Mouse (Mus musculus) liver, embryonic 11.5 days (tissue): Measurements from ENCODE around the gene Cox6b1. TPM values are rescaled to one million over a fixed set of nuclear protein-coding genes. Genes with fewer than 3 reads are reported as not detected.

Experiments
- microRNA-seq: library from miRNA; unstranded; fragments of <30 nt; microRNA quantifications from one replicate; pipeline ENCODE4, GENCODE M21; 2017; ENCODE audit warnings: borderline number of aligned reads
- polyA plus RNA-seq: library from polyadenylated mRNA; unstranded; fragments of >200 nt; fragmentation: Nextera tagmentation; extraction: Ambion mirVana; gene quantifications from 2 replicates; pipeline ENCODE4 v1.2.1, GENCODE M21; 2014

Gene Cox6b1
- polyA plus RNA-seq, 1 experiment from 2014 or later: 909 TPM

Small RNA genes lying within 50 kb of the gene (microRNA-seq; reads per million reads assigned to microRNA genes)
- not detected for gene Mir3569

Other genes with a start within 250 kb of the Cox6b1 start
- gene Tyrobp, start 212.4 kb downstream of the Cox6b1 start, polyA plus RNA-seq: 60.6 and 61.9 TPM in 2 replicates
- 2.2 and 2.9 TPM in 2 replicates for gene Hcst, start 206.3 kb downstream of the Cox6b1 start, polyA plus RNA-seq
- gene Nfkbid, start 204.4 kb downstream of the Cox6b1 start, polyA plus RNA-seq: 1.8 and 3.6 TPM in 2 replicates
- gene Aplp1, start 180.6 kb downstream of the Cox6b1 start, polyA plus RNA-seq: 18.4 and 19.1 TPM in 2 replicates
- gene Kirrel2, start 168.5 kb downstream of the Cox6b1 start, polyA plus RNA-seq: 0.22 and 0.95 TPM in 2 replicates
- 0.26 and 0.27 TPM in 2 replicates for gene Nphs1, start 167.8 kb downstream of the Cox6b1 start, polyA plus RNA-seq
- 19.0 and 19.5 TPM in 2 replicates for gene Prodh2, start 132.5 kb downstream of the Cox6b1 start, polyA plus RNA-seq
- gene Arhgap33, start 91.1 kb downstream of the Cox6b1 start, polyA plus RNA-seq: 7.1 and 7.5 TPM in 2 replicates
- gene Hspb6, start 74.0 kb downstream of the Cox6b1 start, polyA plus RNA-seq: 3.9 and 5.4 TPM in 2 replicates
- 10.7 and 13.0 TPM in 2 replicates for gene Proser3, start 73.9 kb downstream of the Cox6b1 start, polyA plus RNA-seq
- gene Lin37, start 66.3 kb downstream of the Cox6b1 start, polyA plus RNA-seq: 38.7 and 41.0 TPM in 2 replicates
- 71.0 and 73.1 TPM in 2 replicates for gene U2af1l4, start 62.9 kb downstream of the Cox6b1 start, polyA plus RNA-seq
- gene Gm49396, start 62.8 kb downstream of the Cox6b1 start, polyA plus RNA-seq: 6.8 and 8.0 TPM in 2 replicates
- 85.2 and 102 TPM in 2 replicates for gene Psenen, start 62.5 kb downstream of the Cox6b1 start, polyA plus RNA-seq
- gene Igflr1, start 60.7 kb downstream of the Cox6b1 start, polyA plus RNA-seq: 3.1 and 3.7 TPM in 2 replicates
- 7.4 and 11.4 TPM in 2 replicates for gene Kmt2b, start 37.4 kb downstream of the Cox6b1 start, polyA plus RNA-seq
- gene Zbtb32, start 27.2 kb downstream of the Cox6b1 start, polyA plus RNA-seq: 0.25 and 0.62 TPM in 2 replicates
- 0.66 and 1.5 TPM in 2 replicates for gene Upk1a, start 13.3 kb downstream of the Cox6b1 start, polyA plus RNA-seq
- gene Etv2, start 9.7 kb upstream of the Cox6b1 start, polyA plus RNA-seq: 0.16 and 0.17 TPM in 2 replicates
- gene Rbm42, start 24.2 kb upstream of the Cox6b1 start, polyA plus RNA-seq: 101 TPM in 2 replicates
- 64.3 and 65.6 TPM in 2 replicates for gene Haus5, start 38.8 kb upstream of the Cox6b1 start, polyA plus RNA-seq
- not detected in 2 replicates for gene Pmis2, start 45.5 kb upstream of the Cox6b1 start, polyA plus RNA-seq
- gene 2200002J24Rik, start 72.8 kb upstream of the Cox6b1 start, polyA plus RNA-seq: 0.53 TPM in 1 of 2 replicates, not detected in the other
- 1.5 and 1.9 TPM in 2 replicates for gene Atp4a, start 86.1 kb upstream of the Cox6b1 start, polyA plus RNA-seq
- 168 and 181 TPM in 2 replicates for gene Tmem147, start 103.4 kb upstream of the Cox6b1 start, polyA plus RNA-seq
- gene Gapdhs, start 117.5 kb upstream of the Cox6b1 start, polyA plus RNA-seq: 0.31 and 0.44 TPM in 2 replicates
- gene Sbsn, start 125.3 kb upstream of the Cox6b1 start, polyA plus RNA-seq: 0.07 and 0.21 TPM in 2 replicates
- gene Dmkn, start 137.6 kb upstream of the Cox6b1 start, polyA plus RNA-seq: not detected in 2 replicates
- gene Krtdap, start 161.7 kb upstream of the Cox6b1 start, polyA plus RNA-seq: not detected in 2 replicates
- gene Ffar2, start 197.6 kb upstream of the Cox6b1 start, polyA plus RNA-seq: 0.36 and 0.47 TPM in 2 replicates
- not detected in 2 replicates for gene Ffar3, start 230.0 kb upstream of the Cox6b1 start, polyA plus RNA-seq
- gene Ffar1, start 235.4 kb upstream of the Cox6b1 start, polyA plus RNA-seq: not detected in 2 replicates